Mouse (Mus musculus) 3134 (cell line): ENCODE measurements at regions not wholly inside any gene's neighbourhood (a gene's known extent, or its start where the extent isn't known, plus 50 kb on each side); places are given as distances from the start of the nearest gene placed in this dataset.

ENCODE experiments used
- DNase-seq: peaks from one replicate; pipeline ENCODE4 v3.0.0-alpha.2; 2011; ENCODE audit warnings: low spot score; ENCODE audit not compliant: insufficient read length; ENCODE audit errors: extremely low read depth

- peak; percentile 65 for DNase-seq
Observed at GRCm38 (mm10) chr6:88964071-88964470, 62.0 kb downstream of the Tpra1 start.

- DNase-seq, result no peak
Observed at GRCm38 (mm10) chr6:88964911-88965310, 62.9 kb downstream of the Tpra1 start.

GRCm38 (mm10) chr6:88965361-88966226 lies 63.5 kb downstream of the Tpra1 start:
- DNase-seq, result no peak

GRCm38 (mm10) chr6:88966501-88966900 lies 64.5 kb downstream of the Tpra1 start:
- DNase-seq, result no peak

- no peak for DNase-seq
Observed at GRCm38 (mm10) chr6:88968842-88969241, 66.8 kb downstream of the Tpra1 start.

GRCm38 (mm10) chr6:88971729-88972128 lies 69.7 kb downstream of the Tpra1 start:
- DNase-seq, result peak; percentile 85

- DNase-seq, result no peak
Observed at GRCm38 (mm10) chr6:88974457-88974856, 72.4 kb downstream of the Tpra1 start.

GRCm38 (mm10) chr6:88976581-88976980 lies 74.5 kb downstream of the Tpra1 start:
- no peak for DNase-seq

GRCm38 (mm10) chr6:88976994-88977393 lies 74.9 kb downstream of the Tpra1 start:
- no peak for DNase-seq

- no peak for DNase-seq
Observed at GRCm38 (mm10) chr6:88978970-88979369, 76.9 kb downstream of the Tpra1 start.

GRCm38 (mm10) chr6:88980112-88980511 lies 78.1 kb downstream of the Tpra1 start:
- DNase-seq, result peak; percentile 46

- no peak for DNase-seq
Observed at GRCm38 (mm10) chr6:88981544-88981943, 79.5 kb downstream of the Tpra1 start.

GRCm38 (mm10) chr6:88984170-88984569 lies 82.1 kb downstream of the Tpra1 start:
- no peak for DNase-seq

- peak; percentile 77 for DNase-seq
Observed at GRCm38 (mm10) chr6:88984863-88985262, 82.8 kb downstream of the Tpra1 start.

GRCm38 (mm10) chr6:88988551-88988950 lies 86.5 kb downstream of the Tpra1 start:
- DNase-seq, result no peak

- DNase-seq, result no peak
Observed at GRCm38 (mm10) chr6:88989617-88990299, 87.7 kb downstream of the Tpra1 start.

- no peak for DNase-seq
Observed at GRCm38 (mm10) chr6:88990300-88990685, 88.2 kb downstream of the Tpra1 start.

GRCm38 (mm10) chr6:88995077-88995476 lies 93.0 kb downstream of the Tpra1 start:
- DNase-seq, result no peak

- DNase-seq, result no peak
Observed at GRCm38 (mm10) chr6:88998927-88999722, 97.1 kb downstream of the Tpra1 start.

- DNase-seq, result no peak
Observed at GRCm38 (mm10) chr6:89000359-89000758, 98.3 kb downstream of the Tpra1 start.
